Mouse (Mus musculus) heart, adult 8-10 months (tissue): ENCODE data around the gene Tex14. TPM values are rescaled to one million over a fixed set of nuclear protein-coding genes. Genes with fewer than 3 reads are reported as not detected.
A peak's percentile ranks its signal among the peaks of the same experiment; 100 is the strongest.
"Not testable (repeated sequence)": the region's sequence is repeated elsewhere in the genome, so short reads cannot be mapped to it uniquely, and the experiment has no call there.

Experiments used
- DNase-seq: peaks from one replicate; pipeline ENCODE4 v3.0.0; 2022; ENCODE audit warnings: low spot score
- total RNA-seq, 4 experiments: library from RNA; stranded (reverse); gene quantifications; 2 replicates each; pipeline ENCODE4 v1.2.4; 2022

Tex14 gene
- total RNA-seq = under 1 TPM in 3 of 4 experiments, not detected in 1; 0.16 to 0.29 (median 0.19) TPM

GRCm38 (mm10) chr11:87404876-87405275 lies at the start of gene Tex14, which contains the start of gene Rad51c:
Gene Tex14 (plus strand): TSS chr11:87405065.
Gene Rad51c (minus strand): TSS chr11:87404954.
- no peak for DNase-seq

GRCm38 (mm10) chr11:87357317-87358300 lies 47.3 kb upstream of the Tex14 start:
- no peak for DNase-seq

- peak; percentile 24 for DNase-seq
Measured at GRCm38 (mm10) chr11:87358331-87359261, 46.3 kb upstream of the Tex14 start, which contains the start of gene Ppm1e. Gene Ppm1e (minus strand): TSS chr11:87359023.

- DNase-seq = no peak
Measured at GRCm38 (mm10) chr11:87359262-87359612, 45.6 kb upstream of the Tex14 start.

- no peak for DNase-seq
Measured at GRCm38 (mm10) chr11:87365120-87365519, 39.7 kb upstream of the Tex14 start.

GRCm38 (mm10) chr11:87367061-87367460 lies 37.8 kb upstream of the Tex14 start:
- no peak for DNase-seq

- no peak for DNase-seq
Measured at GRCm38 (mm10) chr11:87367865-87368580, 36.8 kb upstream of the Tex14 start.

- no peak for DNase-seq
Measured at GRCm38 (mm10) chr11:87384551-87384950, 20.3 kb upstream of the Tex14 start.

- no peak for DNase-seq
Measured at GRCm38 (mm10) chr11:87385676-87386075, 19.2 kb upstream of the Tex14 start.

GRCm38 (mm10) chr11:87393855-87394254 lies 11.0 kb upstream of the Tex14 start:
- peak; percentile 5 for DNase-seq

- DNase-seq = no peak
Measured at GRCm38 (mm10) chr11:87398402-87398801, 6.5 kb upstream of the Tex14 start.

GRCm38 (mm10) chr11:87404111-87404853 lies 583 bp upstream of the Tex14 start:
- peak; percentile 94 for DNase-seq

- not testable (repeated sequence) for DNase-seq
Measured at GRCm38 (mm10) chr11:87413412-87413811, 8.5 kb downstream of the Tex14 start.

- no peak for DNase-seq
Measured at GRCm38 (mm10) chr11:87416120-87416519, 11.3 kb downstream of the Tex14 start.

- DNase-seq = no peak
Measured at GRCm38 (mm10) chr11:87420861-87421260, 16.0 kb downstream of the Tex14 start.

GRCm38 (mm10) chr11:87421760-87422201 lies 16.9 kb downstream of the Tex14 start:
- no peak for DNase-seq

GRCm38 (mm10) chr11:87422511-87423340 lies 17.9 kb downstream of the Tex14 start:
- peak; percentile 92 for DNase-seq

- DNase-seq = no peak
Measured at GRCm38 (mm10) chr11:87423551-87424325, 18.9 kb downstream of the Tex14 start.

- DNase-seq = no peak
Measured at GRCm38 (mm10) chr11:87426121-87426449, 21.2 kb downstream of the Tex14 start.
